Mouse (Mus musculus): ENCODE measurements around the gene B4galt7. TPM values are rescaled to one million over a fixed set of nuclear protein-coding genes. Genes with fewer than 3 reads are reported as not detected.
"Not testable (repeated sequence)": the region's sequence is repeated elsewhere in the genome, so short reads cannot be mapped to it uniquely, and the experiment has no call there.

B4galt7 gene
- total RNA-seq, 2 experiments from 2014 or later, result 11.2 to 12.2 TPM

DNA sequence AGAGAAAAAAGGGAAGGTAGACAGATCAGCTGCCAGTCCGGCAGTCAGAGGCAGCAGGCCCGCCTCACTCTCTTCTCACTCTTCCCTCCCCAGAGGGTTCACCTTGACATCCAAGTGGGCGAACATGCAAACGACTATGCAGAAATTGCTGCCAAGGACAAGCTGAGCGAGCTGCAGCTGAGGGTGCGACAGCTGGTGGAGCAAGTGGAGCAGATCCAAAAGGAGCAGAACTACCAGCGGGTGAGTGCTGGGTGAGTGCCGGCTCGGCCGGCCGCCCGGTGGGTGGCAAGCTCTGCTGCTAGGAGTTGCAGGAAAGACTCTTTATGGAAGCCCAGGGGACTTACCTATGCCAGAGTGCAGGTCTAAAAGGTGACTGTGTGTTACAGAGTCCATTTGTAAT is 4.3 kb upstream of the B4galt7 start:
- intact Hi-C loops (cut with DNase I), result no loop called here
- no peak for DNase-seq

DNA sequence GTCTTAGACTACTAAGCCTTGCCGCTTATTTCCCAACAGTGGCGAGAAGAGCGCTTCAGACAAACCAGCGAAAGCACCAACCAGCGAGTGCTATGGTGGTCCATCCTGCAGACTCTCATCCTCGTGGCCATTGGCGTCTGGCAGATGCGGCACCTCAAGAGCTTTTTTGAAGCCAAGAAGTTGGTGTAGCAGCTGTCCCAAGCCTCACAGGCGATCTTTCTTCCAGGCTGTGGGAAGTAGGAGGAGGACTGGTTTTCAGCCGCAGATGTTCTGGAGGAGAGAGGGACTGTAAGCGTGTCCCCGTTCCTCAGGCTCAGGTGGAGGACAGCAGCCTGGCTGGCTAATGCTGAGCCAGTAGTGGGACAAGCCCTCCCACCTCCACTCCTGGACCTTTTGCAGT is 2.9 kb upstream of the B4galt7 start:
- no peak for DNase-seq
- intact Hi-C loops (cut with DNase I), result no loop called here

DNA sequence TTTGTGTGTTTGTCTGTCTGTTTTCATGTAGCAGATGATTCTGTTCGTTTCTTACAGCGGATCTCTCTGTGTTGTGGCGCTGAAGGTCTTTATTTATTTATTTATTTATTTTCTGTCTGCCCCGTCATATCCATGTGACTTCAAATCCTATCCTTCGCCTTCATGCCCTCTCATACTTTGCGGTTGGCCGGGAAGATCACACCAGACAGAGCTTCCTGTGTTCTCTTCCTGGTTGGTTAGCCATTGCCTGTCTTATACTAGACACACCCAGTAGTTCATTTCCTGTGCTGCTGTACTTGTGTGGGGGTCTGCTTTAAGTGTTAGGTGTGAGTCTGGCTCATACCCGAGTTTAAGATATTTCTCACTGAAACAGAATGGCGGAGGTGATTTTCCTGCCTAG is 961 bp downstream of the B4galt7 start:
- intact Hi-C loops (cut with DNase I), result loop anchor here (1.0 kb wide), 2 partner anchors 40 to 128 kb away; no protein-coding TSS in a partner anchor
- DNase-seq, result peak; percentile 11 to 17

DNA sequence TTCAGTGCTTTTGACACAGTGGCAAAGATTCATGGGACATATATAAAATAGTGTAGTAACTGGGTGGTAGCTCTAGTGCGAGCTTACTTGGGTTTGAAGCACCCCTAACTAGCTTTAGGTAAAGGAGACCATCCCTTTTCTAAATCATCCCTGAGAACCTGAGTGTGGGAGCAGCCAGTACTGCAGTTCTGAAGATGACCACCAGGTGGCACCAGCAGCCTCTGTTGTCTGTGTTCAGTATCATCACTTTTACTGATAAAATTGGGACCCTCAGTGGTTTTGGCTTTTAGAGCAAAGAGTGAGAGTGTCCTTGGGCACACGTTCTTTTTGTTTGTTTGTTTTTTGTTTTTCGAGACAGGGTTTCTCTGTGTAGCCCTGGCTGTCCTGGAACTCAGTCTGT is 1.9 kb downstream of the B4galt7 start:
- peak; percentile 82 to 90 for DNase-seq
- intact Hi-C loops (cut with DNase I), result loop anchor here (1.0 kb wide), 1 partner anchor 39 kb away; no protein-coding TSS in a partner anchor

DNA sequence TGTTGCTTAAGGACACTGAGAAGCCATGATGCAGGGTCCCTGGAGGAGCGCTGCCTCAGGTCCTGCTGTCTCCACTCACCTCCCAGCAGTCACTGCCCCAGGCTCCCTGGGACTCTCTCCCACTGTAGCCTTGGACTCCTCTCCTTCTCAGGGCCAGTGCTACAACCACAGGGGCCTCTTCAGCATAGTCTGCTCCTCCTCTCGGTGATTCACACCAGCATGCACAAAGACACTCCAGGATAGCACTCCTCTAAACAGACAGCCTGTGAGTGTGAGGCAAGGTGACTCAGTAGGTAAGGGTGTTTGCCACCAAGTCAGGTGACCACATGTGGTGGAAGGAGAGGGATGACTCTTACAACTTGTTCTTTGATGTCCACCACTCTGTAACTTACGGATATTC is 4.9 kb downstream of the B4galt7 start:
- no peak for DNase-seq
- intact Hi-C loops (cut with DNase I), result no loop called here

DNA sequence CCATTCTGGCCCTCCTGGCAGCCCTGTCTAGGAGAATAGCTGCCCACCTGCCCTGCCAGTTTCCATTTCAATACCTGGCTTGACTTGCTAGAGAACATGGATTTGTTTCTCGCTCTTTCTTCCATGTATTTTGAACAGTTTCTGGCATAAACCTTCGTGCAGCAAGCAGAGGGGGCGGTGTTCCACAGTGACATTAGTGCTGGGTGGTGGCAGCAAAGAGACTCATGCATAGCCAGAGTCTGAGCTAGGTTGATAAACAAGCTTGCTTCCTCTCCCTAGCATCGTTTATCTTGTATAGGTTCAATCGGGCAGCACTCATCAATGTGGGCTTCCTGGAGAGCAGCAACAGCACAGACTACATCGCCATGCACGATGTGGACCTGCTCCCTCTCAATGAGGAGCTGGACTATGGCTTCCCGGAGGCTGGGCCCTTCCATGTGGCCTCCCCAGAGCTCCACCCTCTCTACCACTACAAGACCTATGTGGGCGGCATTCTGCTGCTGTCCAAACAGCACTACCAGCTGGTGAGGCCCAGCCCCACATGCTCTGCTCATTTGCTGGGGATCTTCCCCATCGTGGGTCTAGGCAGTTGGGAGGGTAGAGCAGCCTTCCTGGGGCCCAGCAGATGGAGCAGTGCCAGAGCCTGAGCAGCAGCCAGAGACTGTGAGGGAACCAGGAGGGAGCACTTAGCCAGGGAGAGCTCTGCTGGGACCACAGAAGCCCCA is 7.4 kb downstream of the B4galt7 start:
- DNase-seq, result no peak
- intact Hi-C loops (cut with DNase I), result no loop called here

DNA sequence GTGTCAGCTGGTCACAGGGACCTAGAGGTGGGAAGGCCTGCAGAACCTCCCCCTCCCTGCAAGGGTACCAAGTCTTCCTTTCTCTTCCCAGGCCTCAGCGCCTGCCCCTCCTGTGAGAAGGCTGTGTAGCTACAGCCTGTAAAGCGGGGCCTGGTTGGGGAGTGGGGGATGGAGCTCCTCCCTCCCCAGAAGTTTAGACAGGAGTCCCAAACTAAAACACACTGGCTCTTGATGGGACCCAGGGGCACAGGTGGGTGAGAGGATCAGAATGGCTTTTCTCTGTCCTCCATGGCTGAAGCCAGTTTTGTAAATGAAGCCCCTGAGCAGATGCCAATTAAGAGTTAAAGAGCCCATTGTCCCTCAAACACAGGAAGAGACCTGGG is 7.9 kb downstream of the B4galt7 start:
- intact Hi-C loops (cut with DNase I), result no loop called here

DNA sequence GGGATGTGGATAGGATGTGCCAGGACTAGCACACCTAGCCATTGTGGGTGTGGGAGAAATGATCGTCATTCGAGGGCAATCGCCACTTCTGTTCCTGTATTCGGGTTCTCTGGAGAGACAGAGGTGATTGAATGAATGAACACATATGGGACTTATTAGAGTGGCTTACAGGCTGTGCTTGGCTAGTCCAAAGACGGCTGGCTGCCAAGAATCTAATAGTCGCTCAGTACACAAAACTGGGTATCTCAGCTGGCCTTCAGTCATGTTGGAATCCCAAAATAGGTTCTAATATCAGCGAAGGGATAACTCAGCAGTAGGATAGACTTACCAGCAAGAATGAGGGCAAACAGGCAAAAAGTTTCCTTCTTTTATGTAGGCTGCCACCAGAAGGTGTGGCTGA is 12.3 kb downstream of the B4galt7 start:
- intact Hi-C loops (cut with DNase I), result no loop called here
- peak in 1 of 2 experiments; percentile 31 for DNase-seq

More for the DNA sequence above, 7.9 kb downstream of the B4galt7 start:
- DNase-seq, result no peak

DNA sequence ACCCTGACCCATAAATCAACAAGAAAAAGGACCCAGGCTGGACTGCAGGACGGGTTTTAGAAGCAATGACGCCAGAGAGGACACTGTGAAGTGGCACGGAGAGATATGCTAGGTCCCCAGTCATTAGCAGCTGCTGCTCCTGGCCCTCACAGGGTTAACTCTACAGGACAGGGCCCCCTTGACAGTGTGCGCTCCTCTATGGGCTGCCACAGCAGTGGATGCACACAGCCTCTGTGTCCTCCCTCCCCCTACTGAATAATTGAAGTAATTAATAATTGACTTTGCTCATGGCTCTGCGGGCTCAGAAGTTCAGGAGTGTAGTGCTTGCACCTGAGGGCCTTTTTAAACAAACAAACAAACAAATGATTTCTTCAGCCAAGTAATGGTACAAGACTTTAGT is 13.8 kb downstream of the B4galt7 start:
- no peak for DNase-seq

DNA sequence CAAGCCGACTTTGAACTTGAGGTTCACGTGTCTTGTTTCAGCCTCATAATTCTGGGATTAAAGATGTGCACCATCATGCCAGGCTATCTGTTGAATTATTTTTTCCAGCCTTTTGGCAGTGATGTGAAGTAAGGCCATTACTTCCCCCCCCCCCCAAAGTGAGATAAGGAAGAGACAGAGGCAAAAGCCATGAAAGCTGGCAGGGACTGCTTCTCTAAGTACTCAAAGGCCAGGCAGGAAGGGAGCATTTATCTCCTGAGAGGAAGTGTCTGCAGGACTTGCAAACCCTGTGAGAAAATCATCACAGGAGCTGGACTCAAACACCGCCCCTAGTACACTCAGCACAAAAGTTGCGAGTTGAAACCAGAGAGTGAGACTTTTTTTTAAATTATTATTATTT is 19.6 kb downstream of the B4galt7 start:
- DNase-seq, result no peak
- intact Hi-C loops (cut with DNase I), result no loop called here

More for the DNA sequence above, 13.8 kb downstream of the B4galt7 start:
- intact Hi-C loops (cut with DNase I), result no loop called here

DNA sequence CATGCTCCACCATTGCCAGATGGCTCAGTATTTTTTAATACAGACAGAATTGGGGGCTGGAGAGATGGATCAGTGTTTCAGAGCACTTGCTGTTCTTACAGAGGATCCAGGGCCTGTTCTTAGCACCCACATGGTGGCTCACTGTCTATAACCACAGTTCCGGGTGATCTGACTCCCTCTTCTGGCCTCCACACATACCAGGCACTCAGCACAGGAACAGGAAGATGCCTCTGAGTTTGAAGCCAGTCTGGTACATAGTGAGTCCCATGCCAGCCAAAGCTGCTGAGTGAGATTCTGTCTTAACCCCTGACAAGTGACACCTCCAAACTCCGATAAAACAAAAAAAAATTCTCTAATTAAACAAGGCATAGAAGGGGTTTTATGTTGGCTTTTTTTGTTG is 20.6 kb downstream of the B4galt7 start:
- intact Hi-C loops (cut with DNase I), result no loop called here

DNA sequence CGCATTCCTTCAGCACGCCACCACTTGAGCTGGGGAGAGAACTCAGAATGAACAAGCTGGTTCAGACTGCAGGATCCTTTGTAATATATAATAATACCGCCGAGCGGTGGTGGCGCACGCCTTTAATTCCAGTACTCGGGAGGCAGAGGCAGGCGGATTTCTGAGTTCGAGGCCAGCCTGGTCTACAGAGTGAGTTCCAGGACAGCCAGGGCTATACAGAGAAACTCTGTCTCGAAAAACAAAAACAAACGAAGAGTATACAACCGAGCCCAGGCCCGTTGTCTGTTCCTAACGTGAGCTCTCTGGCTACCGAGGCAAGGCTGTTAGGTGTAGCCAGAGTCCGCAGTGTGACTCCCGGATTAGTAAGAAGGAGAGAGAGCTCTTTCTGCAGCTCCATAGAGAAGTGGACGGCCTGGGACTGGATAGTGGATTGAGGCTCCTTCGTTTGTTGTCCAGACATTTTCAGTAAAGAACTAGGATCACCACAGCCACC is 22.5 kb downstream of the B4galt7 start:
- peak in 1 of 2 experiments; percentile 15 for DNase-seq
- intact Hi-C loops (cut with DNase I), result not testable (repeated sequence)

More for the DNA sequence above, 20.6 kb downstream of the B4galt7 start:
- DNase-seq, result no peak

DNA sequence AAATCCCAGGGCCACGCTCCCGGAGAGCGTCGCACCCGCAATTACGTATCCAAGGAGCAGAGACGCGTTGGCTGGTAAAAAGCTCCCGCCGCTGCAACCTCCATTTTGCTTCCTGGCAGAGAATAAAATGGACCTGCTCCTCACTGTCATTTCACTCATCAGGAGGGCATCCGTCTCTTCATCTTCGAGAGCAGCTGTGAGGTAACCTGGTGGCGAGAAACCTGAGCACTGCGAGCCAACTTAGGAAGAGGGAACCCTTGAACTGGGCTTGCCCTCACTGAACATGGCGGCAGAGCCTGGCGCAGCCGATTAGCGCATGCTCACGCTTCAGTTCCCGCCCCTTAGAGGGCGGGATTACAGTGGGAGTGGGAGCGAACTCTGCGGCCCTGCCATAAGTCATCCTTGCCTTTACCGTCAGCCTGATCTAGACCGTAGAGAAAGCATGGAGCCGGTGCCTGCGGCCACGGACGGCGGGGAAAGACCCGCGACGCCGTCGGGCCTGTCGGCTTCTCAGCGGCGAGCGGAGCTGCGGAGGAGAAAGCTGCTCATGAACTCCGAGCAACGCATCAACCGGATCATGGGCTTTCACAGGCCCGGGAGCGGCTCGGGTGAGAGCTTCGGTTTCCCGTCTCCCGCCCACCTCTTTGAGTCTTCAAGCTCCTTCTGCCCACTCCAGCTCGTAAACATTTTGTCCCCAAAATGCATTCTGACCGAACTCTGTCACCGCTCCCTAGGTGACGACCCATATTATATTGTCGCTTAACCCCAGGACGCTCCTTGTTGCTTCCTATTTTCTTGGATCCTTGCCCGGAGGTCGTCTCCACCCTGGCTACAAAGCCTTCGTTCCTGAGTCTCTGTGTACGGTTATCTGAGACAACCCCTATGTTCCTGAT is 23.2 kb downstream of the B4galt7 start, which contains the start of gene Caml:
TSS of gene Caml (plus strand) at position 357 of the 893 bp plus-strand sequence.
- intact Hi-C loops (cut with DNase I), result no loop called here
- peak; percentile 93 for DNase-seq

DNA sequence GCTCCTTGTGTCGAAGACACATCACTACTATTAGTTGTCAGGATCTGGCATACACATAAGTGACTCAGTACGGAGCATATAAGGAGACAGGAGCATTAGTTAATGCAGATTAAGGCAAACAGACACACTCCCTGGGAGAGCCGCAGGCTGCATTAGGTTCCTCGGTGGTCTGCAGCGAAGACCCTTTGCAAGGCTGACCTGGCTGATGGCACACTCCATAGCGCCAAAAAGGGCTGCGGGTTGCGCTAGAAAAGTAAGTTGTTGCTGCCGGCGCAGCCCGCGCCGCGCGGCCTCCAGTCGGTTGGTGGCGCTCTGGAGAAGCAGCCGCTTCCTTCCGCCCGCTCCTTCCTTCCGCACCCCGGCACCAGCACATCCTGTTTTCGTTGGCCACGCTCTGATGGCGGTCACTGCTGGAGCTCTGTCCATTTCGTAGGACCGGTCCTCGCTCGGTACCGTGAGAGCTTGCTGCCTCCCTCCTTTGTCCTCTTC is 35.0 kb downstream of the B4galt7 start, which contains the start of gene Ddx46:
TSS of gene Ddx46 (plus strand) at position 389 of the 489 bp plus-strand sequence.
- peak; percentile 90 to 94 for DNase-seq
- intact Hi-C loops (cut with DNase I), result no loop called here

DNA sequence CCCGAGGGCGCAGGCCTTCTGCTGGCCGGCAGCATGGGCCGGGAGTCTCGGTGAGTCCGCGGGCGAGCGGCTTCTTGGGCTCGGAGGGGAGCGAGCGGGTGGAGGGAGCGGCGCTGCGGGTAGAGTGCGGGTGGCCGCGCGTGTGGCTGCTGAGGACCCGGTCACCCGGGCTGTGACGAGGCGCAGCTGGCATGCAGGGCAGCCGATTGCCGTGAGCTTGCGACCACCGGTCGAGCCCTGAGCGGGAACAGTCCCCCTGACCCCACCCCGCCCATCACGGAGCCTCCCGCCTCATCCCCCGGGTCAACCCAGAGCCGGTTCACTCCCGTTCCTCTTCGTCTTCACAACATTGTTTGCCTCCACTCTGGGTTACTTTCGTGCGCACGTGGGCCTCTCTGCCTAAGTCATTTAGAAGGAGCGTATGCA is 35.5 kb downstream of the B4galt7 start:
- intact Hi-C loops (cut with DNase I), result no loop called here

DNA sequence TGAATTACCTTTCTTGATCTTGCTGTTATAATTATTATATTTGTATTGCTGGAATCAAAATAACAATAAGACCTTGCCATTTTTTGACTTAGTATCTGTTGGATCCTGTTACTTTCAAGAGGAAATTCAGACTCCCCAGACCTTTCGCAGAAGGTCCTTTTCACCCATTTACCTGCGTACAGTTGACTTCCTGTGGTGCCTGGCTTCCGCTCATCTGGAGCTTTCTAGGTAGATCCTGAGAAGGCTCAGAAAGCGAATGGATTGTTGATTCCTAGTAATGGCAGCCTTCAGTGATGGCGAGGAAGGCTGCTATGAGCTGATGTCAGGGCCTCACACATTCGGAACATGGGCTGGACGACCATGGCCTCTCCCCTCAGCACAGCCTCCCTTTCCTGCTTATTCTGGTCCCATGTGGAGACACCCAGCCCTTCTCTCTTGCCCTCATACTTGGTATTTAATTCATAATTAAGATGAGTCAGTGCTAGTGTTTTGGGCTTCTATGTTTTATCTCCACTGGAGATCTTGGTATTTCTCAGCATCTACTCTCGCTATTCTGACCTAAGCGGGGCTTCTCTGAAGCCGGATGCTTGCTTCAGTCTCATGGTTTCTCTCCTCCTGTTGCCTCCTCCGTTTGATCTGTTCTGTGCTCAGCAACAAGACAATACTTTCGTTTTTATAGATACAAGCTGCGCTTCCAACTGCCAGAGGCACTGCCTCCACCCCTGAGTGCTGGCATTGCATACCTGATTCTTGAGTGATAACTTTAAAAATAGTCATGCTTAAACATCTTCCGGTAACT is 36.7 kb downstream of the B4galt7 start:
- intact Hi-C loops (cut with DNase I), result no loop called here
- DNase-seq, result no peak

More for the DNA sequence above, 35.5 kb downstream of the B4galt7 start:
- DNase-seq, result no peak

DNA sequence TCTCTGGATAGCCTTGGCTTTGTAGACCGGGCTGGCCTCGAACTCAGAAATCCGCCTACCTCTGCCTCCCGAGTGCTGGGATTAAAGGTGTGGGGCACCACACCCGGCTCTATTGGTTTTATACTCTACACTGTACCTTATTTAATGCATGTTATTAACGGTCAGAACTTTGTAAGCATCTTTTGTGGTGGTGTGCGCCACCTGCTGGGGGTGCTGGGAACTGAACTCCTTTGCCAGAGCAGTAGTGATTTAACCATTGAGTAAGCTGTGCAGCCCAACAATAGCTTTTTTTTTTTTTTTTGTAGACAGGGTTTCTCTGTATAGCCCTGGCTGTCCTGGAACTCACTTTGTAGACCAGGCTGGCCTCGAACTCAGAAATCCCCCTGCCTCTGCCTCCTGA is 40.8 kb downstream of the B4galt7 start:
- intact Hi-C loops (cut with DNase I), result loop anchor here (1.0 kb wide), 1 partner anchor 39 kb away; no protein-coding TSS in a partner anchor
- DNase-seq, result peak; percentile 83 to 91

DNA sequence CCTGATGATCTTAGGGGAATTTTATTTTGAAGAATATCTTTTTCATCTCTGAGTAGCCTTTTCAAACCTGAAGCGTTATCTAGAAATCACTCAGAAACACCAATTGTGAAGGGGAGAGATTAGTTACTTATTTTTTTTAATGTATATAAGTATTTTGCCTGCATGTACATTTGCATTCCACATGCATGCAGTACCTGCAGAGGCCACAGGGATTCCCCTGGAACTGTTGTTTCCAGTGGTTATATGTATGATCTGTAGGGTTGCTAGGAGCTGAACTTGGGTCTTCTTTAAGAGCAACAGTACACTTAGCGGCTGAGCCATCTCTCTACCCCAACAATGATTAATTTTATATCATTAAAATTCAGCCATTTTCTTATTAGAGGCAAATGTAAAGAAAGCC is 44.8 kb downstream of the B4galt7 start:
- DNase-seq, result peak in 1 of 2 experiments; percentile 12
- intact Hi-C loops (cut with DNase I), result no loop called here

DNA sequence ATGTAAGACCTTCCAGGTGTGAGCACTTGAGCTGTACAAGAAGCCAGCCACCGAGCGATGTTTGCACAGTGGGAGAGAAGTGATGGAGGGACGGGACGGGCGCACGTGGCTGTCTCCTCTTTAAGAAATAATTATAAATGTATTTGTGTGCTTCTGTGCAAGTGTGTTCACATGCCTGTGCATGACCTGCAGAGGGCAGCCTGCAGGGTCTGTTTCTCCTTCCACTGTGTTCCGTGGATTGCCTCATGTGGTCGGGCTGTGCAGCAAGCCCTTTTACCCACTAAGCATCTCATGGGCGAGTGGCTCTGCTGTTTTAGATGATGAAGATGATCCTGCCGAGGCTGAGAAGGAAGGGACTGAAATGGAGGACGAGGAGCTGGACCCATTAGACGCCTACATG is 50.4 kb downstream of the B4galt7 start:
- intact Hi-C loops (cut with DNase I), result no loop called here
- no peak for DNase-seq

DNA sequence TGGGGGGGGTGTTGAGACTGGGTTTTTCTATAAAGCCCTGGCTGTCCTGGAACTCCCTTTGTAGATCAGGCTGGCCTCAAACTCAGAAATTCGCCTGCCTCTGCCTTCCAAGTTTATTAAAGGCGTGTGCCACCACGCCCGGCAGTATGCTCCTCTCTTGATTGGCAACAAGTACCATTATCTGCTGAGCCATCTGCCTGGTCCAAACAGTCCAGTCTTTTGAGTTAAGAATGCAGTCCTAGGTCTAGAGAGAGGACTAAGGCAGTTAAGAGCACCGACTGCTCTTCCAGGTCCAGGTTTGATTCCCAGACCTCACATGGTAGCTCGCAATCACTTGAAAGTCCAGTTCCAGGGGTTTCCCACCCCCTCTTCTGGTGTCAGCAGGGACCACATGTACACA is 51.3 kb downstream of the B4galt7 start:
- no peak for DNase-seq
- intact Hi-C loops (cut with DNase I), result no loop called here
